Mouse (Mus musculus) gonadal fat pad, adult 2 months (tissue): ENCODE measurements around the gene R3hdm2. TPM values are rescaled to one million over a fixed set of nuclear protein-coding genes. Genes with fewer than 3 reads are reported as not detected.

Experiments
- DNase-seq: peaks from one replicate; pipeline ENCODE4 v3.0.0-alpha.2; 2012; ENCODE audit warnings: low read depth
- polyA plus RNA-seq: library from polyadenylated mRNA; depleted of rRNA; stranded (reverse); fragments of >200 nt; gene quantifications from 2 replicates; pipeline ENCODE4 v1.2.3, GENCODE M21; 2012

The R3hdm2 gene
- polyA plus RNA-seq, 1 experiment: 51.4 TPM

- no peak for DNase-seq
Observed at GRCm38 (mm10) chr10:127491128-127491512, 111.0 kb downstream of the R3hdm2 start.

- DNase-seq: peak; percentile 95
Observed at GRCm38 (mm10) chr10:127492118-127492517, 112.0 kb downstream of the R3hdm2 start.

- no peak for DNase-seq
Observed at GRCm38 (mm10) chr10:127496156-127496555, 116.0 kb downstream of the R3hdm2 start.

- no peak for DNase-seq
Observed at GRCm38 (mm10) chr10:127499516-127499915, 119.4 kb downstream of the R3hdm2 start.

GRCm38 (mm10) chr10:127500042-127500441, 119.9 kb downstream of the R3hdm2 start:
- DNase-seq: no peak

- no peak for DNase-seq
Observed at GRCm38 (mm10) chr10:127500894-127501893, 121.1 kb downstream of the R3hdm2 start, which contains the start of gene Stac3. Gene Stac3 (plus strand): TSS chr10:127501686.

- no peak for DNase-seq
Observed at GRCm38 (mm10) chr10:127508239-127508638, 128.1 kb downstream of the R3hdm2 start.

- DNase-seq: no peak
Observed at GRCm38 (mm10) chr10:127509051-127509836, 129.1 kb downstream of the R3hdm2 start.

GRCm38 (mm10) chr10:127509837-127510701, 129.9 kb downstream of the R3hdm2 start:
- no peak for DNase-seq

GRCm38 (mm10) chr10:127510895-127511617, 130.9 kb downstream of the R3hdm2 start:
- DNase-seq: no peak

GRCm38 (mm10) chr10:127511634-127512306, 131.6 kb downstream of the R3hdm2 start:
- DNase-seq: no peak

- no peak for DNase-seq
Observed at GRCm38 (mm10) chr10:127512307-127512666, 132.2 kb downstream of the R3hdm2 start.

- no peak for DNase-seq
Observed at GRCm38 (mm10) chr10:127512813-127513212, 132.7 kb downstream of the R3hdm2 start.

- no peak for DNase-seq
Observed at GRCm38 (mm10) chr10:127513501-127514091, 133.5 kb downstream of the R3hdm2 start.

- DNase-seq: no peak
Observed at GRCm38 (mm10) chr10:127514111-127514698, 134.1 kb downstream of the R3hdm2 start.

GRCm38 (mm10) chr10:127514764-127515163, 134.6 kb downstream of the R3hdm2 start, which contains the start of gene Ndufa4l2:
Gene Ndufa4l2 (plus strand): TSS chr10:127514967.
- no peak for DNase-seq

GRCm38 (mm10) chr10:127515271-127515982, 135.3 kb downstream of the R3hdm2 start:
- DNase-seq: no peak

- DNase-seq: no peak
Observed at GRCm38 (mm10) chr10:127515983-127516459, 135.9 kb downstream of the R3hdm2 start.
